Mouse (Mus musculus): ENCODE results near the gene Ckmt2.

Ckmt2 gene

GRCm38 (mm10) chr13:91868577-91868976 is 8.1 kb downstream of the Ckmt2 start:
- no peak for DNase-seq

- peak in 1 of 2 experiments; percentile 18 for DNase-seq
Measured at GRCm38 (mm10) chr13:91858835-91859234, 17.9 kb downstream of the Ckmt2 start.

DNA sequence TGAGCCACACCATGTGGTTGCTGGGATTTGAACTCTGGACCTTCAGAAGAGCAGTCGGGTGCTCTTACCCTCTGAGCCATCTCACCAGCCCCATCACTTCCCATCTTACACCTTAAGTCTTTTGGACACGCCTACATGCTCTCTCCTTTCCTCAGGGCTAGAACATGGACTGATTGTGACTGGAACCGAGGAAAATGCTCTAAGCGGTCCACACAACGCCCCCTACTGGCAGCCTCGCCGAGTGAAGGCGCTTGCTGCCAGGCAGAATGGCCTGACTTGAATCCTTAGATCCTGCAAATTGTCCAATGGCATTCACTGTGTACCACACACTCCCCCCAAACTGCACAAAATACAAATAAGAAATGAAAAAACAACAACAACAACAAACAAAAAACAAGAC is 19.3 kb downstream of the Ckmt2 start:
- no peak for DNase-seq

DNA sequence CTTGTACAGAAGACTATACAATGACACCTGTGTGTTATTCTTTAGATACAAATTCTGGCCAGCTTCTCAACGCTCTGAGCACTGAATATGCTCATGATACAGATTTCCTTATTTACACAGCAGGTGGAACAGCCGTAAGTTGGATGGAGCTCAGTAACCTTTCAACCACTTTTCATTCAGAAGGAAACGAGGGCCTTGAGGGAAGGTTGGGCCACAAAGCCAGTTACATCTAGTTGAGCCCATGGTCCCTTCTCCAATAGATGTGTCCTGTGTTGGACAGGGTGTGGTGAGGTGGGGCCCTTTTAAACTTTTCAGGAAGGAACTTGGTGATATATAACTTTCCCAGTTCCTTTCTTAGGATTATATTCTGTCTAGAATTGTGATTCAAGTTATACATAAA is 22.3 kb downstream of the Ckmt2 start:
- DNase-seq, result no peak

DNA sequence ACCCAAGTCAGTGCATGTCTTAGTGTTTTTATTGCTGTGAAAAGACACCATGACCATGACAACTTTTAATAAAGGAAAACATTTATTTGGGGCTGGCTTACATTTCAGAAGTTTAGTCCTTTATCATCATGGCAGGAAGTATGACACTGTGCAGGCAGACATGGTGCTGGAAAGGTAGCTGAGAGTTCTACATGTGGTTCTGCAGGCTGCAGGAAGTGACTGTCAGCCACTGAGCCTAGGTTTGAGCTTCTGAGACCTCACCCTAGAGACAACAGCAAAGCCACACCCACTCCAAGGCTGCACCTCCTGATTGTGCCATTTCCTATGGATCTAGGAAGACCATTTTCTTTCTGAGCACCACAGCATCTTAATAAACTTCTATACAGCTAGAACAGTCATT is 48.8 kb downstream of the Ckmt2 start:
- no peak for DNase-seq

DNA sequence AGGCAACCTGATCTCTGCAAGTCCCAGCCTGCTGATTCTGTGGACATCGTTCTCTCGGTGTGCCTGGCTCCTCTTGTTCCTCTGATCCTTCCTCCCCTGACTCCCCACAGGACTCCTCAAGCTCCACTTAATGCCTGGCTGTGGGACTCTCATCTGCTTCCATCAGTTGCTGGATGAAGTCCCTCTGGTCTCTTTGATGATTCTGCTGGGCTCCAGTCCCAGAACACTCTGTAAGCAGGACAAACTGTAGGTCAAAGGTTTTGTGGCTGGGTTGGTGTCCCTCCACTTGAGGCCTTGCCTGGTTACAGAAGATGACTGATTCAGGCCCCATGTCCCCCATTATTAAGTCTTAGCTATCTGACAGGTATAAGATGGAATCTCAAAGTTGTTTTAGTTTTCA is 50.6 kb downstream of the Ckmt2 start:
- no peak for DNase-seq

GRCm38 (mm10) chr13:91824845-91825550 is 51.7 kb downstream of the Ckmt2 start:
- peak in 1 of 2 experiments; percentile 15 for DNase-seq

DNA sequence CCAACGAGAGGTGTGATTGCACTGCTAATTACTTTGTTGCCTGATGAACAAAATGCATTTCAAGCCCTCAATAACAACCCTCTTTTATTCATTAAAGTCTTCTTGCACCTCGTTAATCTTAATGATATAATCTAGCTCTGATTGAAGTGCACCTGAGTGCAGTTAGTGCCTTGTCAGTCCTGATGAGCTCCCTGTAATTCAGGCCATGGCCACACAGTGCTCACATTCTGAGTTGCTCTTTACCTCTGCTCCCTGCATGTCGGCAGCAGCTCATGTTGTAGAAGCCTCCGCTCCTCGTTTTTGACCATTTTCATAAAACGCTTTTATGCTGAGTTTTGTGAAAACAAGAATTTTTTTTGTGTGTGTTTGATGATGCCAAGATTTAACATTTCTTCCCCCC is 53.0 kb downstream of the Ckmt2 start:
- no peak for DNase-seq

DNA sequence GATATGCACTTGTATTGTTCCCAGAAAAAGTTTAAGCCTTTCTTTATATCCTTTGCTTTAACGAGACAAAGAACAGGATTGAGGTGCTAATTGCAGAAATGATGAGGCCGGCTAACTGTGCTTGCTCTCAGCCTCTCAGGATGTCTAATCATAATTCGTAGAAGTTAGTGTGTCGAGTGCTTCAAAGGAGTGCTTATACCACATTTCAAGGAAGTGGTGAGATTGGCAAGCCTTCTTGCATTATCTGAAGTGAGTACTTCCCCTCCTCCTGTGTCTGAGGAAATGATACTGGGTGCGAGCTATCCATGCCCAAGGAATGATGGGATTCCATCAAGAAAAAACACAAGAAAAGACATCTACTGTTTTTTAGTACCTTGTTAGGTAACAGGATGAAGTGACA is 62.0 kb downstream of the Ckmt2 start:
- DNase-seq, result no peak

- no peak for DNase-seq
Measured at GRCm38 (mm10) chr13:91809476-91809875, 67.2 kb downstream of the Ckmt2 start.

DNA sequence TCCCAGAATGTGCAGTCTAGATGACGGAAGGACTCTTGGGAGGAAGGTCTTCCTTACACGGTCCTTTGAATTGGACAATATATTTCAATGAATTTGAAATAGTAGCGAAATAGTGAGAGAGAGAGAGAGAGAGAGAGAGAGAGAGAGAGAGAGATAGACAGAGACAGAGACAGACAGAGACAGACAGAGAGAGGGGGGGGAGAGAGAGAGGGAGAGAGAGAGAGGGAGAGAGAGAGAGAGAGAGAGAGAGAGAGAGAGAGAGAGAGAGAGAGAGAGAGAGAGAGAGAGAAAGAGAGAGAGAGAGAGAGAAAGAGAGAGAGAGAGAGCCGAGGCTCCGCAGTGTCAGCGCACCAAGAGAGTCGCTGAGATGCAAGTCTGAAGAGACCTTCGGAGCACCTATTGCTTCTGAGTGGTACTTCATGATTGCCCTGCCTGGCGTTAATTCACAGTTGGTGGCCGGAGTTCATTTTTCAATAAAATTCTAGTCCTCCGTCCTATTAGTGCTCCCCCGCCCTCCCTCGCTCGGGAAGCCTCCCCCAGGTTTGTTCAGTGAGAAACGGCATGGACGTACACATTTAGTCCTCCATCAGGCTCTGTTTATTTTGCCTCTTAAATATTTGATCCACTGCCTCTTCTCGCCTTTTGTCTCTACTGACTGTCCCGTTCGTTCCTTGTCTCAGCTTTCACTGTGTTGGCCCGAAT is 68.7 kb downstream of the Ckmt2 start:
- DNase-seq, result no peak

GRCm38 (mm10) chr13:91807155-91807839 is 69.4 kb downstream of the Ckmt2 start, which contains the start of gene Zcchc9:
TSS of gene Zcchc9 (minus strand) at chr13:91807705.
- DNase-seq, result peak; percentile 91 to 93

Measured in kidney, postnatal 25 days (tissue).